Mouse (Mus musculus) hindbrain, embryonic 11.5 days (tissue): ENCODE results near the gene Zbtb20. TPM values are rescaled to one million over a fixed set of nuclear protein-coding genes. Genes with fewer than 3 reads are reported as not detected.

Experiments used
- ATAC-seq: fragments of 200-750 bp; cut with Nextera tagmentation; 2 replicates; pipeline ENCODE4 v1.8.0; 2017; ENCODE audit warnings: mild to moderate bottlenecking, moderate TSS enrichment, moderate library complexity; ENCODE audit not compliant: low FRiP score
- DNase-seq: peaks from one replicate; pipeline ENCODE4 v3.0.0-alpha.2; 2015; ENCODE audit warnings: low spot score
- H3K27ac ChIP-seq: fragments of 300-500 bp; sonication (generic); 2 replicates; pipeline ENCODE4 v1.5.1; 2014; ENCODE audit warnings: mild to moderate bottlenecking, low read depth, low read length
- H3K27me3 ChIP-seq: fragments of 300-500 bp; sonication (generic); 2 replicates; pipeline ENCODE4 v1.6.1; 2014; ENCODE audit warnings: mild to moderate bottlenecking, low read length, moderate library complexity, mixed read lengths; ENCODE audit not compliant: control insufficient read depth, insufficient read depth
- H3K36me3 ChIP-seq: fragments of 300-500 bp; sonication (generic); 2 replicates; pipeline ENCODE4 v1.6.1; 2014; ENCODE audit warnings: mild to moderate bottlenecking, low read length, moderate library complexity, mixed read lengths; ENCODE audit not compliant: control insufficient read depth, insufficient read depth
- H3K4me1 ChIP-seq: fragments of 300-500 bp; sonication (generic); replicated peaks from 2 replicates; pipeline ENCODE4 v1.6.1; 2014; ENCODE audit warnings: low read length, mixed read lengths; ENCODE audit not compliant: control insufficient read depth, insufficient read depth
- H3K4me2 ChIP-seq: fragments of 300-500 bp; sonication (generic); replicated peaks from 2 replicates; pipeline ENCODE4 v1.6.1; 2014; ENCODE audit warnings: mild to moderate bottlenecking, low read depth, low read length
- H3K4me3 ChIP-seq: fragments of 300-500 bp; sonication (generic); 2 replicates; pipeline ENCODE4 v1.5.1; 2014; ENCODE audit warnings: low read depth, low read length
- H3K9ac ChIP-seq: fragments of 300-500 bp; sonication (generic); 2 replicates; pipeline ENCODE4 v1.6.1; 2014; ENCODE audit warnings: low read depth, low read length
- H3K9me3 ChIP-seq: fragments of 300-500 bp; sonication (generic); 2 replicates; pipeline ENCODE4 v1.6.1; 2016; ENCODE audit warnings: low read length; ENCODE audit not compliant: control insufficient read depth
- WGBS: fragments of 180-500 bp; shearing (Covaris S2); extraction: QIAGEN DNeasy Blood & Tissue Kit; methylation state at CpG from one replicate; pipeline ENCODE4 v1.1.7; 2014; 5-methylcytosine and 5-hydroxymethylcytosine counted together
- polyA plus RNA-seq: library from polyadenylated mRNA; unstranded; fragments of >200 nt; fragmentation: Nextera tagmentation; extraction: Ambion mirVana; gene quantifications from 2 replicates; pipeline ENCODE4 v1.2.1, GENCODE M21; 2014

The Zbtb20 gene
- polyA plus RNA-seq, 1 experiment from 2014 or later = 64.1 TPM

GRCm38 (mm10) chr16:43463684-43464475 lies 588.2 kb downstream of the Zbtb20 start:
- 59% methylated on average over 13 of the region's 13 CpGs for WGBS
- Histone ChIP-seq H3K4me1 (peaks cover 2% of the 10 kb centered on the region; the same call in 1 of the 2 replicates), H3K9ac (no peak overlapping the region), H3K36me3 (no peaks in the 10 kb centered on the region), H3K4me3 (no peak overlapping the region), H3K4me2 (no peak overlapping the region), H3K27ac (no peak overlapping the region), H3K27me3 (no peaks in the 10 kb centered on the region), H3K9me3 (no peaks in the 10 kb centered on the region)
- ATAC-seq (peak; percentile 54), DNase-seq (peak; percentile 29)

- no peak overlapping the region for H3K4me2 ChIP-seq
Observed at GRCm38 (mm10) chr16:43464476-43465080, 588.9 kb downstream of the Zbtb20 start.

DNA sequence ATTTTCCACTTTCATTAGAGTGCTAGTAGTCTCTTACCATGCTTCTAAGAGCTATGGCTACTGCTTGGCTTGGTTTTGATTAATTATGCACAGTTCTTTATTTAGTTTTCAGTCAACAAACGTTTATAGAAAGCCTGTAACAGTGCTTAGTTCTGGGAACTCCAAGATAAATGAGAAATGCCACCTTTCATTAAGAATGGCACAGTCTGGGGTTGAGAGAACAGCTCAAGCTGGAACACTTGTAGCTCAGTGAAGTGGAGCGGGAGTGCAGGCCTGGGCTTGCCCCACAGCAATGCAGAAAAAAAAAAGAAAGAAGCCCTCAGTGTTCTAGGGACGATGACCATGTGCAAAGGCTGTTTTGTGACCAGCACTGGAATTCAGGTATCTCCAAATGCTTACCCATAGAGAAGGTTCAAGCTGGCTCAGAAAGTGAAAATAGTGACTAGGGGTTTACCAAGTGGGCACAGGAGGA lies 589.7 kb downstream of the Zbtb20 start:
- H3K4me3 ChIP-seq = no peak overlapping the region
- DNase-seq (no peak), ATAC-seq (no peak)
- no peaks in the 10 kb centered on the region for H3K36me3 ChIP-seq
- H3K9me3 ChIP-seq = no peaks in the 10 kb centered on the region
- peaks cover 2% of the 10 kb centered on the region; the same call in 1 of the 2 replicates for H3K4me1 ChIP-seq
- H3K27me3 ChIP-seq = no peaks in the 10 kb centered on the region
- H3K4me2 ChIP-seq = no peak overlapping the region
- no peak overlapping the region for H3K9ac ChIP-seq
- no peak overlapping the region for H3K27ac ChIP-seq
- 80% methylated on average over 3 of the region's 3 CpGs for WGBS

More at GRCm38 (mm10) chr16:43464476-43465080, 588.9 kb downstream of the Zbtb20 start:
- ATAC-seq = 0 out of 2 replicates have a peak, but pooled peaks have one; percentile 34
- Histone ChIP-seq H3K36me3 (no peaks in the 10 kb centered on the region), H3K4me3 (no peak overlapping the region), H3K9me3 (no peaks in the 10 kb centered on the region), H3K27me3 (no peaks in the 10 kb centered on the region), H3K4me1 (peaks cover 2% of the 10 kb centered on the region; the same call in 1 of the 2 replicates), H3K27ac (no peak overlapping the region), H3K9ac (no peak overlapping the region)
- 71% methylated on average over 10 of the region's 10 CpGs for WGBS
- no peak for DNase-seq

DNA sequence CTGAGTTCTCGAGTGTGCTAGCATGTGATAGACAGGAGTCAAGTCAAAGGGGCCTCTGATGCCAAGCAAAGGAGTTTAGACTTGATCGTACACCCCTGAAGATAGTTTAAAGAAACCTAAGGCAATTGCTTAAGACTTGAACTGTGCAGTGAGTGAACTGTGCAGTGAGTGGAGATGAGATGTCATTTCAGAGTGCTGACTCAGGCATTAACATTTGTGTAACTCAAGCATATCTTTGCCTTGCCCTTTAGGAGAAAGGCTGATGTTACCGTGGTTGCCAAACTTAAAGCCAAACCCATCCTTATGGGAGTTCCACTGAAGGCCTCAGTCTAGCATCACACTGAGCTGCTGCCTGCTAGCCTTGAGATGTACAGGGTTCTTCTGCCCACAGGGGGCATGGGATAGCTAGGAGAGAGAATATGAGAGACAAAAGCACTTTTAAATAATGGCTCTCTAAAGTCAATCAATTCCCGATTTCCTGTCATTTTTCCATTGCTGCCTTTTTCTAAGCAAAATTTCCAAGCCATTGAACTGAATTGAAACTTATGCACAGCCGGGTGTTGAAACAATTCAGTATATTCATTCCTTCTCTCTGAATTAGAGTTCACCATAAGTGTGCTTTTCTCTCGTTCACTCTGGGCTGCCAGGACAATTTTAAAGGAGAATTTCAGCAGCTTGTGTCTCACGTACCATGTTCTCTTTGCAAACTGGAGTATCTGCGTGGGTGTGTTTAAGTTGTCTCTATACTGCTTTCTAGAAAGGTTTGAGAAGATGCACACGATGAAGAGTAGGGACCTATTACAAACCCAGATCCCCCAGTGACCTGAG lies 590.5 kb downstream of the Zbtb20 start:
- Histone ChIP-seq H3K4me1 (peaks cover 2% of the 10 kb centered on the region; the same call in 1 of the 2 replicates), H3K27me3 (no peaks in the 10 kb centered on the region), H3K27ac (no peak overlapping the region), H3K4me2 (no peak overlapping the region), H3K36me3 (no peaks in the 10 kb centered on the region), H3K9ac (no peak overlapping the region), H3K4me3 (no peak overlapping the region), H3K9me3 (no peaks in the 10 kb centered on the region)
- no peak for DNase-seq
- 88% methylated on average over 9 of the region's 9 CpGs for WGBS
- ATAC-seq = no peak

- Histone ChIP-seq H3K9me3 (no peaks in the 10 kb centered on the region), H3K4me3 (no peak overlapping the region), H3K4me1 (peaks cover 2% of the 10 kb centered on the region; the same call in 1 of the 2 replicates), H3K27ac (no peak overlapping the region), H3K9ac (no peak overlapping the region), H3K36me3 (no peaks in the 10 kb centered on the region), H3K4me2 (no peak overlapping the region), H3K27me3 (no peaks in the 10 kb centered on the region)
- WGBS = 70% methylated on average over 2 of the region's 2 CpGs
- ATAC-seq (no peak), DNase-seq (no peak)
Observed at GRCm38 (mm10) chr16:43466749-43467065, 591.0 kb downstream of the Zbtb20 start.

DNA sequence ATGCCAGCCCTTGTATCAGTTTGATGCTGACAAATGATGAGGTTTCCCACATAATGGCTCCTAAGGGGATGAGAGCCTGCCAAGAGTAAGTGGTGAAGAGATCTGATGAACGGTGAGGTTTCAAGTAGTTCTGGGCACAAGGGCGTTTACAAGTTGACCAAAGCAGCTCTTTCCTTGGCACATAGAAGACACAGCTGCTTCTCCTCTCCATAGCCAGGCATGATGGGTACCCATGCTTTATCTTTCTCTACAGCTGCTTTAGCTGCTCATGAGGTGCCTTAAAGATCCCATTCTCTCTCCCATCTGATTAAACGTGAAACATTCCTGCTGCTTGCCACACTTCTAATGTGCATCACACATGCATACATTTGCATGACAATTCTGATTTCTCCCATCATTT lies 595.4 kb downstream of the Zbtb20 start:
- ATAC-seq (no peak), DNase-seq (no peak)
- Histone ChIP-seq H3K36me3 (no peaks in the 10 kb centered on the region), H3K4me3 (no peak overlapping the region), H3K9me3 (no peaks in the 10 kb centered on the region), H3K4me2 (no peak overlapping the region), H3K9ac (no peak overlapping the region), H3K27me3 (no peaks in the 10 kb centered on the region), H3K27ac (no peak overlapping the region), H3K4me1 (no peaks in the 10 kb centered on the region)
- 83% methylated on average over 3 of the region's 3 CpGs for WGBS

GRCm38 (mm10) chr16:43474941-43475728 lies 599.5 kb downstream of the Zbtb20 start:
- no peak overlapping the region for H3K27ac ChIP-seq
- no peaks in the 10 kb centered on the region for H3K4me1 ChIP-seq
- H3K4me2 ChIP-seq = no peak overlapping the region
- ATAC-seq = no peak
- H3K9me3 ChIP-seq = no peaks in the 10 kb centered on the region
- DNase-seq = no peak
- no peaks in the 10 kb centered on the region for H3K27me3 ChIP-seq
- H3K9ac ChIP-seq = no peak overlapping the region
- no peaks in the 10 kb centered on the region for H3K36me3 ChIP-seq
- WGBS = 82% methylated on average over 11 of the region's 11 CpGs
- no peak overlapping the region for H3K4me3 ChIP-seq

GRCm38 (mm10) chr16:43476921-43477320 lies 601.2 kb downstream of the Zbtb20 start:
- Histone ChIP-seq H3K27me3 (no peaks in the 10 kb centered on the region), H3K9ac (no peak overlapping the region), H3K9me3 (no peaks in the 10 kb centered on the region), H3K4me1 (no peaks in the 10 kb centered on the region), H3K27ac (no peak overlapping the region), H3K4me2 (no peak overlapping the region), H3K4me3 (no peak overlapping the region), H3K36me3 (no peaks in the 10 kb centered on the region)
- DNase-seq (no peak), ATAC-seq (no peak)
- 89% methylated on average over 3 of the region's 3 CpGs for WGBS
